Mouse (Mus musculus): Measurements from ENCODE around the gene Sgk2. TPM values are rescaled to one million over a fixed set of nuclear protein-coding genes. Genes with fewer than 3 reads are reported as not detected.

Sgk2 gene
- polyA plus RNA-seq, 1 experiment from 2014 or later: not detected

GRCm38 (mm10) chr2:162970896-162971295 is 16.2 kb upstream of the Sgk2 start:
- Histone ChIP-seq H3K9me3 (replicated peaks) (no peaks in the 10 kb centered on the region), H3K27me3 (ENCODE audit: low read depth, poor library complexity, severe bottlenecking) (0 out of 2 replicates have a peak, but pooled peaks cover 6% of the 10 kb centered on the region), H3K4me3 (no peak overlapping the region), H3K4me1 (peaks cover 19% of the 10 kb centered on the region), H3K36me3 (no peaks in the 10 kb centered on the region), H3K27ac (replicated peaks) (no peak overlapping the region)
- no peak for DNase-seq (ENCODE audit: low spot score)
- 86% methylated on average over 6 of the region's 6 CpGs for WGBS

- Histone ChIP-seq H3K9me3 (replicated peaks) (no peaks in the 10 kb centered on the region), H3K4me1 (peaks cover 21% of the 10 kb centered on the region), H3K27ac (replicated peaks) (no peak overlapping the region; the same call in 1 of the 2 replicates), H3K36me3 (no peaks in the 10 kb centered on the region), H3K27me3 (ENCODE audit: low read depth, poor library complexity, severe bottlenecking) (no peaks in the 10 kb centered on the region), H3K4me3 (no peak overlapping the region)
- 72% methylated on average over 7 of the region's 7 CpGs for WGBS
- DNase-seq (ENCODE audit: low spot score): no peak
Observed at GRCm38 (mm10) chr2:162972752-162973151, 14.4 kb upstream of the Sgk2 start.

- no peak overlapping the region for H3K4me3 ChIP-seq
Observed at GRCm38 (mm10) chr2:162973206-162973605, 13.9 kb upstream of the Sgk2 start.

GRCm38 (mm10) chr2:162973637-162974036 is 13.5 kb upstream of the Sgk2 start:
- no peaks in the 10 kb centered on the region for H3K27me3 ChIP-seq (ENCODE audit: low read depth, poor library complexity, severe bottlenecking)
- 51% methylated on average over 11 of the region's 11 CpGs for WGBS
- H3K36me3 ChIP-seq: no peaks in the 10 kb centered on the region
- no peaks in the 10 kb centered on the region for H3K9me3 ChIP-seq (replicated peaks)
- peaks cover 21% of the 10 kb centered on the region for H3K4me1 ChIP-seq
- H3K27ac ChIP-seq (replicated peaks): peak overlapping the region; percentile 76
- DNase-seq (ENCODE audit: low spot score): no peak
- H3K4me3 ChIP-seq: no peak overlapping the region

More at GRCm38 (mm10) chr2:162973206-162973605, 13.9 kb upstream of the Sgk2 start:
- no peaks in the 10 kb centered on the region for H3K27me3 ChIP-seq (ENCODE audit: low read depth, poor library complexity, severe bottlenecking)
- H3K4me1 ChIP-seq: peaks cover 21% of the 10 kb centered on the region
- no peaks in the 10 kb centered on the region for H3K36me3 ChIP-seq
- no peaks in the 10 kb centered on the region for H3K9me3 ChIP-seq (replicated peaks)
- peak overlapping the region; percentile 76 for H3K27ac ChIP-seq (replicated peaks)
- no peak for DNase-seq (ENCODE audit: low spot score)
- WGBS: 84% methylated on average over 5 of the region's 5 CpGs

GRCm38 (mm10) chr2:162975157-162975775 is 11.9 kb upstream of the Sgk2 start:
- Histone ChIP-seq H3K27me3 (ENCODE audit: low read depth, poor library complexity, severe bottlenecking) (no peaks in the 10 kb centered on the region), H3K4me3 (no peak overlapping the region), H3K4me1 (peaks cover 21% of the 10 kb centered on the region), H3K9me3 (replicated peaks) (no peaks in the 10 kb centered on the region), H3K27ac (replicated peaks) (no peak overlapping the region), H3K36me3 (no peaks in the 10 kb centered on the region)
- DNase-seq (ENCODE audit: low spot score): no peak
- 87% methylated on average over 11 of the region's 11 CpGs for WGBS

- Histone ChIP-seq H3K4me3 (no peak overlapping the region), H3K36me3 (no peaks in the 10 kb centered on the region), H3K9me3 (replicated peaks) (no peaks in the 10 kb centered on the region), H3K27ac (replicated peaks) (no peak overlapping the region), H3K4me1 (peaks cover 21% of the 10 kb centered on the region), H3K27me3 (ENCODE audit: low read depth, poor library complexity, severe bottlenecking) (no peaks in the 10 kb centered on the region)
- DNase-seq (ENCODE audit: low spot score): no peak
- 75% methylated on average over 4 of the region's 4 CpGs for WGBS
Observed at GRCm38 (mm10) chr2:162976001-162976400, 11.1 kb upstream of the Sgk2 start.

GRCm38 (mm10) chr2:162984381-162984780 is 2.7 kb upstream of the Sgk2 start:
- Histone ChIP-seq H3K4me1 (no peaks in the 10 kb centered on the region), H3K27ac (replicated peaks) (no peak overlapping the region), H3K27me3 (ENCODE audit: low read depth, poor library complexity, severe bottlenecking) (no peaks in the 10 kb centered on the region), H3K9me3 (replicated peaks) (no peaks in the 10 kb centered on the region), H3K36me3 (no peaks in the 10 kb centered on the region), H3K4me3 (no peak overlapping the region)
- no peak for DNase-seq (ENCODE audit: low spot score)
- 91% methylated on average over 6 of the region's 6 CpGs for WGBS

GRCm38 (mm10) chr2:162985923-162986322 is 1.2 kb upstream of the Sgk2 start:
- Histone ChIP-seq H3K36me3 (no peaks in the 10 kb centered on the region), H3K27me3 (ENCODE audit: low read depth, poor library complexity, severe bottlenecking) (no peaks in the 10 kb centered on the region)
- WGBS: 70% methylated on average over 3 of the region's 3 CpGs

GRCm38 (mm10) chr2:162986764-162987163 is 366 bp upstream of the Sgk2 start:
- H3K27ac ChIP-seq (replicated peaks): no peak overlapping the region
- H3K9me3 ChIP-seq (replicated peaks): no peaks in the 10 kb centered on the region
- H3K4me3 ChIP-seq: no peak overlapping the region
- 88% methylated on average over 3 of the region's 3 CpGs for WGBS
- H3K27me3 ChIP-seq (ENCODE audit: low read depth, poor library complexity, severe bottlenecking): no peaks in the 10 kb centered on the region; the same call in 1 of the 2 replicates
- no peak for DNase-seq (ENCODE audit: low spot score)
- no peaks in the 10 kb centered on the region for H3K4me1 ChIP-seq
- no peaks in the 10 kb centered on the region for H3K36me3 ChIP-seq

More at GRCm38 (mm10) chr2:162985923-162986322, 1.2 kb upstream of the Sgk2 start:
- Histone ChIP-seq H3K4me3 (no peak overlapping the region), H3K9me3 (replicated peaks) (no peaks in the 10 kb centered on the region), H3K27ac (replicated peaks) (no peak overlapping the region), H3K4me1 (no peaks in the 10 kb centered on the region)
- DNase-seq (ENCODE audit: low spot score): no peak

GRCm38 (mm10) chr2:162988235-162988634 is 1.1 kb downstream of the Sgk2 start:
- no peak overlapping the region for H3K27ac ChIP-seq (replicated peaks)
- no peak overlapping the region for H3K4me3 ChIP-seq
- no peak for DNase-seq (ENCODE audit: low spot score)
- no peaks in the 10 kb centered on the region for H3K4me1 ChIP-seq
- H3K36me3 ChIP-seq: no peaks in the 10 kb centered on the region
- WGBS: 90% methylated on average over 4 of the region's 4 CpGs
- no peaks in the 10 kb centered on the region for H3K9me3 ChIP-seq (replicated peaks)
- no peaks in the 10 kb centered on the region; the same call in 1 of the 2 replicates for H3K27me3 ChIP-seq (ENCODE audit: low read depth, poor library complexity, severe bottlenecking)

- Histone ChIP-seq H3K9me3 (replicated peaks) (no peaks in the 10 kb centered on the region), H3K27ac (replicated peaks) (no peak overlapping the region), H3K36me3 (no peaks in the 10 kb centered on the region), H3K4me1 (no peaks in the 10 kb centered on the region), H3K4me3 (no peak overlapping the region), H3K27me3 (ENCODE audit: low read depth, poor library complexity, severe bottlenecking) (peaks cover 3% of the 10 kb centered on the region; the same call in 1 of the 2 replicates)
- DNase-seq (ENCODE audit: low spot score): no peak
- 44% methylated on average over 6 of the region's 6 CpGs for WGBS
Observed at GRCm38 (mm10) chr2:162991394-162992083, 4.4 kb downstream of the Sgk2 start.

GRCm38 (mm10) chr2:162992084-162992437 is 4.9 kb downstream of the Sgk2 start:
- DNase-seq (ENCODE audit: low spot score): no peak
- no peak overlapping the region for H3K27ac ChIP-seq (replicated peaks)
- no peaks in the 10 kb centered on the region for H3K9me3 ChIP-seq (replicated peaks)
- no peak overlapping the region for H3K4me3 ChIP-seq
- H3K36me3 ChIP-seq: no peaks in the 10 kb centered on the region
- peaks cover 3% of the 10 kb centered on the region; the same call in 1 of the 2 replicates for H3K27me3 ChIP-seq (ENCODE audit: low read depth, poor library complexity, severe bottlenecking)
- H3K4me1 ChIP-seq: no peaks in the 10 kb centered on the region

GRCm38 (mm10) chr2:162993881-162994616 is 6.9 kb downstream of the Sgk2 start:
- Histone ChIP-seq H3K36me3 (no peaks in the 10 kb centered on the region), H3K27ac (replicated peaks) (no peak overlapping the region), H3K4me1 (peaks cover 3% of the 10 kb centered on the region; the same call in 1 of the 2 replicates), H3K4me3 (no peak overlapping the region), H3K9me3 (replicated peaks) (no peaks in the 10 kb centered on the region), H3K27me3 (ENCODE audit: low read depth, poor library complexity, severe bottlenecking) (peaks cover 3% of the 10 kb centered on the region; the same call in 1 of the 2 replicates)
- 84% methylated on average over 9 of the region's 9 CpGs for WGBS
- no peak for DNase-seq (ENCODE audit: low spot score)
